Mouse (Mus musculus) spleen, postnatal 4 days (tissue): ENCODE results near the gene Dynlt1f.
"Not testable (repeated sequence)": the region's sequence is repeated elsewhere in the genome, so short reads cannot be mapped to it uniquely, and the experiment has no call there.

Experiments
- DNase-seq, 2 experiments: peaks; one replicate each; pipeline ENCODE4 v3.0.0; 2022; ENCODE audit warnings: low spot score in 2 of 2

Dynlt1f gene

DNA sequence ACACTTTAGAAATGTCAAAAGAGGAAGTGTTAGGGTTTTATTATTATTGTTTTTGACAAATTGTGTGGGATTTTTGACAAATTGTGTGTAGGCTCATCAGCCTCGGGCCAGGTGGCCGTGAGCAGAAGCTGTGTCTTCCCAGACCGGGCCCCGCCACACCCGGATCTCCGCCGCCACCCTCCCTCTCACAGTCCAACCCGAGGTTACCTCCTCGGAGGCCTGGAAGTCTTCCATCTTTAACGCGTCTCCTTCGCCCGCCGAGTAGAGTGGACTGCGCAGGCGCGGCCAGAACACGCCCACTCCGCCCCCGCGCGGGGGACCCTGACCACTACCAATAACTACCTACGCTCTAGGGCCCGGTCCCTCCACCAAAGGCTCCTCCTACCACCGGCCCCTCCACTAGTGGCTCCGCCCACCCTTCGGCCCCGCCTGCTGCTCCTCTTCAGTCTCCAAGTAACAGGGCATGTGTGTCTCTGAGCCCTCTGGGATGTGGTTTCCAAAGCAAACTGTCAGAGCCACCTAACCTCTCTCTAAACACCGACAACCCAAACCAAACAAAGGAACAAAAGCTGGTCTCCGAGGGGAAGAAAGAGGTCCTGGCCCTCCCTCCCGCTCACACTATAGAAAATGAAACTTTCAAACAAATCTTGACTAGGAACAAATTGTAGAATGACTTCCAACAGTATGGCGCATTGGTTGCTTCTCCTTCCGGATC is at the start of gene Dynlt1f:
Dynlt1f (minus strand) TSS at position 334 of the 715 bp plus-strand sequence.
- DNase-seq = peak; percentile 65 to 78

DNA sequence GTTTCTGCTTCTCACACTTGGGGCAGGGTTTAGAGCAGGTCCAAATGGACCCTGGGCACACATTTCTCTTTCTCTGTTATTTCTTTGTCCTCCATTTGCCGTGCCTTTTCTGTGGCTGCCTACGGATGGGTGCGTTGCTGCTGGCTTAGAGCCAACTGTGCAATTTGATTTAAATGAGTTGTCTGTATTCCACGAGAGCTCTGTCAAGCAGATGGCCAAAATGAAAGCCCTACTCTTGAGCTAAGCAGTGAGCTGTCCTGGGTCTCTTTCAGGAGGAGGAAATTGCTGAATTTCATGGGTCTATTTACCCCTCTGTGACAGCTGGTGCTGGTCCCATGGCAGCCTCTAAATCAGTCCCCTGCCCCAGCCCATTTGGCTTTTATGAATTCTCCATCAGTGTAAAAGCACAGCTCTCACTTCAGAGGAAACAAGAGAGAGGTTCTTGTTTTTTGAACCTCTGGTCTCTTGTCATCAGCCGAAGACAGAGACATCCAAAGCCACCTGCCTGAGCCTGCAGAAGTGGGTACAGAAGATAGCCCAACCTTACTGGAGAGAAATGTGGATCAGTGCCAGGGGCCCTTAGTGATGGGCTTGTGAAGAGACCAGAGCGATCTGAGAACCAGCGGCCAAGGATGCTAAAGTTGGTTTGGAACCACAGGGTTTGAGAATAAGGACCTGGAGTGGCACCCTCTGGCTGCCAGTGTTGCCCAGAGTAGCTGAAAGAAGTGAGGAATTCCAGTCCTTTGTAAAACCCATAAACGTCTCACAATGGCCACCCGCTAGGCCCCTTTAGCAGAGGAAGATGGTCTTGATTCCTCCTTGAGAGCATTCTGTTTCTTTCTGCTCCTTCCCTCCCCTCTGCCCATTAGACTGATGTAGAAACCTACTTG is 47.9 kb upstream of the Dynlt1f start:
- DNase-seq = not testable (repeated sequence)

GRCm38 (mm10) chr17:6702625-6703221 is 47.0 kb upstream of the Dynlt1f start:
- DNase-seq = not testable (repeated sequence)

DNA sequence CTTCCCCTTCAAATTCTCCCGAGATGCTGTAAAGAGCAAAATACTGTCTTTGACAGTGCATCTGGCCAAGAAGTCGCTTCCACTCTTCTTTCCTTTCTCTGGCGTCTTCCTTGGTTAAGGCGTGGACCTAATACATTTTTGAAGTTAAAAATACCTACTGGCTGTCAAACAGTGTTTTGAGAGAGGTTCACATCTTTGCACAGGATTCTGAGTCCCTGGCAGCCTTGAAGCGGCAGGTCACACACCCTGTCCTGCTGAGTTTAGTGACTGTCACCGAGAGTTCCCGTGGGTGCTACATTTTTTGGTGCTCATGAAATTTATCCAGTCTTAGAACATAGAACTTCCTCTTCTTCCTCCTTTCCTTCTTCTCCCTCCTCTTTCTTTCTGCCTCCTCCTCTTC is 44.4 kb upstream of the Dynlt1f start:
- DNase-seq = not testable (repeated sequence)

GRCm38 (mm10) chr17:6699502-6699901 is 43.8 kb upstream of the Dynlt1f start:
- not testable (repeated sequence) for DNase-seq

DNA sequence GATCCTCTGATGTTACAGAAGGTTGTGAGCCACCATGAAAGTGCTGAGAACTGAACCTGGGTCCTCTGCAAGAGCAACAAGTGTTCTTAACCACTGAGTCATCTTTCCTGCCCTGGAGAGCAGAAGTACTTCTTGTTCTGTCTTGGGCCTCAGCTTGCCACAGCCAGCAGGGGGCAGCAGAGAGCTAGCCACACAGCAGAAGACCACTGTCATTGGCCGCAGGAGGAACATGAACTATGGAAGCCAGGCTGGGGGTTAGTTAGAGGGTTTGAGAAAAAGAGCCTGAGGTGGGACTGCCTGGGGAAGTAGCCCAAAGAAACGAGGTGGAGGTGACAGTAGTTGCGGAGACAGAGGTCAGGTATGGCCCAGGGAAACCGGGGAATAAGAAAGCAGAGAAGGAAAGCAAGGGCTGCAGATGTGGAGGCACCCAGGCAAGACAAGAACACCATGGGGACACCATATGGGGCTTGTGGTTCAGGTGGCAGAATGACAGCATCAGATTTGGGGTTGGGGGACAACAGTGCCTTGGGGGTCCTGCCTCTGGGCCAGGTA is 41.6 kb upstream of the Dynlt1f start:
- DNase-seq = peak in 1 of 2 experiments; percentile 58

- DNase-seq = peak in 1 of 2 experiments; percentile 63
Observed at GRCm38 (mm10) chr17:6696521-6696920, 40.8 kb upstream of the Dynlt1f start.

DNA sequence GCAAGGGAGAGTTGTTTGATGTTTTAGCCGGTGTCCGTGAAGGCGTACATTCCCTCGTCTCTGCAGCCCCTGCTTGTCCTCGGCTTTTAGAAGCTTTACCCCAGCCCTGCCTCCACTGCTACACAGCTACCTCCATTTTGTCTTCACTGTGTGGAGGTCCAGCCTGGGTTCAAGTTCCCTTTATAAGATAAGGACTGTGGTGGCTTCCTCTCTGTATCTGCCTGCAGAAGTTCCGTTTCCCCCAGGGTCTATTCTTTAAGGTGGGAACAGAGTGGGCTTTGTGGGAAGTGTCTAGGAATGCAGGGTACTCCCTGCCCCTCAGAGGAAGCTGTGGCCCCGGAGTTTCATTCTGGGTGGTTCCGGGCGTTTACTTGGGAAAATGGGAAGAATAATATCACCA is 40.0 kb upstream of the Dynlt1f start:
- peak in 1 of 2 experiments; percentile 63 for DNase-seq

DNA sequence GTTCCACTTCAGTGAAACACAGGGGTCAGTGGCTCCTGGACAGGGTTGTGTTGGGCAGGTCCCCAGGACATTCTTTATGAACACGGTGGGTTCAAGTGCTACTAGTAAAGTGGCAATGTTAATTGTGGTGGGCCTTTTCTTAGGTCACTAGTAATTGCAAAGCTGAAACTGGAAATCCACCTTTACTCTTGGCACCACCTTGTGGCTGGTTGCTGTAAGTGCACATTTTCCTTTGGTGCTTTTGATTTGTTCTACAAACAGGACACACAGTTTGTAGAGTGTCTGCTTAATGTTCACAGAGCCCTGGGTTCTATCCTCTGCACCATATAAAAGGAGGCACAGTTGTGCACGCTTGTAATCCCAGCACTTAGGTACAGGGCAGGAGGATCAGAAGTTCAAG is 35.9 kb upstream of the Dynlt1f start:
- peak; percentile 76 to 93 for DNase-seq

DNA sequence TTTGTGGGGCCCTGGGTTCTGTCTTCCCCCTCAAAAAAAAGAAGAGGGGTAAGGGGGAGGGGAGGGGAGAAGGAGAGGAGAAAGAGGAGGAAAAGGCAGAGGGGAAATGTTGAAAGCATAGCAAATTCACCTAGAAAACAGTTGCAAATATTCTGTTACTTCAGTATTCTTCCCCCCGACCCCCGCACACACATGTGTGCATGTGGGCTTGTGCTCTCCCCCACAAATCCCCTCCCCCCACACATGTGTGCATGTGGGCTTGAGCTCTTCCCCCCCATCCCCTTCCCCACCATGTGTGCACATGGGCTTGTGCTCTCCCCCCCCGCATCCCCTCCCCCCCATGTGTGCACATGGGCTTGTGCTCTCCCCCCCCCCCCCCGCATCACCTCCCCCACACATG is 33.6 kb upstream of the Dynlt1f start:
- not testable (repeated sequence) for DNase-seq

- not testable (repeated sequence) for DNase-seq
Observed at GRCm38 (mm10) chr17:6686299-6686971, 30.7 kb upstream of the Dynlt1f start.

GRCm38 (mm10) chr17:6685288-6685818 is 29.7 kb upstream of the Dynlt1f start:
- DNase-seq = peak in 1 of 2 experiments; percentile 59

DNA sequence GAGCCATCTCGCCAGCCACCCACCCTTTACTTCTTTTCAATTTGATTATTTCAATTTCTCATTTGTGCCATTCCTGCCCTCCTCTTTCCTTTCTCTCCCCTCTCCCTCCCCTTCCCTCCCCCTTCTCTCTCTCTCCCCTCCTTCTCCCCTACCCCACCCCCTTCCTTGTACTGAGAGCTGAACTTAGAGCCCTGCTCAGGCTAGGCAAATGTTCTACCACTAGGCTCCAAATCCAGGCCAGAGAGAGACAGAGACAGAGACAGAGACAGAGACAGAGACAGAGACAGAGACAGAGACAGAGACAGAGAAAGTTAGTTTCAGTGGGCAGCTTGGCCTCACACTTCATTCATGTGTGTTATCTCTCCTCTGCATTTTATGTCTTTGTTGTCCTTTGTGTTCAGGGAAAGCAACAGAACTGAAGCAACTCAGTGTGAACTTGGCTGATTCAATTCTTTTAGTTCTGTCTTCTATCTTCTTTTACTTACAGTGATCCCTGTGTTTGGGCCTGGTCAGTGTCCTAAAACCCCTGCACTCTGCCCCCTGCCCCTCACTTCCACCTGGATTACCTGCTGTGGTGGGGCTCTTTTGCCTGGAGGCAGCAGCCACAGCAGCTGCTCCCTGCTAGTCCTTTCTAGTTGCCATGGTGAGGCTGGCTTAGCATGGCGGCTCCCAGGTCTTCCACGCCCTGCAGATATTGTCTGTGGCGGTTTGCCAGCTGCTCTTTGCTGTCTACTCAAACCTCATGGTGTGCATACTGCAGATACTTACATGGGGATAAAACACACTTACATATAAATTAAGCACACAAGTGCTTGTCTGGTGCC is 29.0 kb upstream of the Dynlt1f start:
- not testable (repeated sequence) for DNase-seq

- not testable (repeated sequence) for DNase-seq
Observed at GRCm38 (mm10) chr17:6683702-6684101, 28.0 kb upstream of the Dynlt1f start.

GRCm38 (mm10) chr17:6681721-6682120 is 26.0 kb upstream of the Dynlt1f start:
- not testable (repeated sequence) for DNase-seq

DNA sequence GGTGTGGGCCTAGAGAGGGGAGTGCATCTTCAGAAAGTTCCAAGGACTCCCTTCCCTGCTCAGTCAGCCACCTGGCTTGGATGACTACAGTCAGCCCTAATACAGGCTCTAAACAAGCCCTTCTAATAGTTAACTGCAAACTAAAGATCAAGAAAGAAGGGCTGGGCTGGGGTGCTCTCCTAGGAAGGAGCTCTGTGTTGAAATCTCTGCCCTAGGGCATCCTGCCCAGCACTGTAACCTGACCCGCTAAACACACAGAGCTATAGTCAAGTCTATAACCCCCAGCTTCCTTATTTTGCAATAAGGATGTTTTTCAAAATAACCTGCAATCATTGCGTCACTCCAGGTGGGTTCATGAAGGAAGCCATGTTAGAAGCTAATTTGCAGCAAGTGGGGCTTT is 22.4 kb upstream of the Dynlt1f start:
- DNase-seq = not testable (repeated sequence)

DNA sequence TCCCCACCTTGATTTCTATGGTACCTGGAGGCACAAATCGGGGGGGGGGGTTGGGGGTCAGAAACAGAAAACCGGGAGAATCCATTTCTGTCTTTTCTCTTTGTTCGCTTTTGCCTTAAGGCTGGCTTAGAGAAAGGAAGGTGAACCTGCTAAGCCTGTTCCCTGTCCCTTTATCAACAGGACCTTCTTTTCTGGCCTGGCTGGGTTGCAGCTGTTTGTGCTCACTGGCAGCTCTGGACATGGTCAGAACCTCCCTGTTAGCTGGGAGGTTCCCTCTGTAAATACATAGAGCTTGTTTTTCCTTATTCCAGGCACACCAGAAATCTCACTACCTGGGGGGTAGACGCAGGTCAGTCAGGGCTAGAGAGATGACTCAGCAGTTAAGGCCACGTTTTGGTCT is 18.6 kb upstream of the Dynlt1f start:
- DNase-seq = not testable (repeated sequence)

DNA sequence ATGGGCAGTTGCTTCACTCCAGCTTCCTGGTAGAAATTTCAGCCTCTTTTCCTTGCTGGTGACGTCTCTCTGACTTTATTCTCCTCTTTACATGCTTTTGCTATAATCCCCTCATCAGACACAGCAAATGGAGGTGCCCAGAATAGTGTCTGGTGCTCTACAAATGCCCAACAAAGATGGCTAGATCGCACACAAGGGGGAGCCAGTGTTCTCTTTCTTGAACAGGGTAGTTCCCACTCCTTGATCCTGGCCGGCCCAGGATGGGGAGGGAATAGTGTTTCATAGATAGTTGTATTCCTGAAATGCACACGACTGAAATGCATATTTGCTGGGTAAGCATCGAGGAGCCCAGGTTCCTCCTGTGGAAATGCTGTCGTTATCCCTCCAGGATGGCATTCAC is 12.8 kb upstream of the Dynlt1f start:
- not testable (repeated sequence) for DNase-seq

GRCm38 (mm10) chr17:6665389-6665788 is 9.7 kb upstream of the Dynlt1f start:
- not testable (repeated sequence) for DNase-seq

DNA sequence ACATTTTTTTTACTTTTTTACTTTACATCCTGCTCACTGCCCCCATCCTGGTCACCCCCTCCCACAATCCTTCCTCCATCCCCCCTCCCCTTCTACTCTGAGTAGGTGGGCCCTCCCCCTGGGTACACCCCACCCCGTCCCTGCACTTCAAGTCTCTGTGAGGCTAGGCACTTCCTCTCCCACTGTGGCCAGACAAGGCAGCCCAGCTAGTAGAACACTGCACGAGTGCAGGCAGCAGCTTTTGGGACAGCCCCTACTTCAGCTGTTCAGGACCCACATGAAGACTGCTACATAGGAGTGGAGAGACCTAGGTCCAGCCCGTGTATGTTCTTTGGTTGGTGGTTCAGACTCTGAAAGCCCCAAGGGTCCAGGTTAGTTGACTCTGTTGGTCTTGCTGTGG is 7.1 kb upstream of the Dynlt1f start:
- not testable (repeated sequence) for DNase-seq
